Mouse (Mus musculus): ENCODE measurements around the gene Pik3cb. TPM values are rescaled to one million over a fixed set of nuclear protein-coding genes. Genes with fewer than 3 reads are reported as not detected.
A peak's percentile ranks its signal among the peaks of the same experiment; 100 is the strongest.

Gene Pik3cb
- total and polyA plus RNA-seq, 3 experiments: 2.2 to 7.6 TPM; not detected in 1

DNA sequence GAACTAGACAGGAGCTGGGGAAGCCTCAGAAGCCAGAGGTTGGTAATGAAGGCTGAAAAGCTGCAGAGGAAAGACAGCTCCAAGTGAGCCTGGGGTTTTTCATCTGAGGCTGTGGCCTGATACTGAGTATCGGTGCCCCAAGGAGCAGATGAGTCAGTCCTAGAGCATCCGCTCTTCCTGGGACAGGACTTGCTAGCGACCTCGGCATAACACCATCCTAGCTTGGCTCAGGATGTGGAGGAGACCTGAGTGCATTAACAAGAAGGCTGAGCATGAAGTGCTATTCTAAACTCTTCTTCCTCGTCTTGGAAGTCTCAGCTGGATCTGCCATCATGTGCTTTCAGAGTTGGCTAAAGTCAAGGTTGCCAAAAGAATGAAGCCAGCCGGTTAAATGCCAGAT, 25.5 kb upstream of the Pik3cb start:
- no peak for DNase-seq (ENCODE audit: low read depth, low spot score)
- H3K27ac ChIP-seq (ENCODE audit: control insufficient read depth, low read depth, low read length): no peak overlapping the region
- no peaks in the 10 kb centered on the region for H3K27me3 ChIP-seq (ENCODE audit: control insufficient read depth in 1 of 2, insufficient read depth in 2 of 2, low read length in 2 of 2)
- TF ChIP-seq CHD1 (IDR thresholded peaks at IDR 0.05; ENCODE audit: low read depth, low read length): no peak
- no peak for TF ChIP-seq MAZ (IDR thresholded peaks at IDR 0.05; ENCODE audit: low read depth, low read length)
- no peak for TF ChIP-seq NRF1 (IDR thresholded peaks at IDR 0.05; ENCODE audit: insufficient read depth, low read depth, low read length, poor library complexity, severe bottlenecking)
- no peak for TF ChIP-seq BHLHE40 (IDR thresholded peaks at IDR 0.05; ENCODE audit: borderline replicate concordance, low read depth, low read length)
- TF ChIP-seq HCFC1 (IDR thresholded peaks at IDR 0.05; ENCODE audit: low read depth, low read length): no peak
- no peak for TF ChIP-seq CHD2 (IDR thresholded peaks at IDR 0.05; ENCODE audit: low read length)
- no peaks in the 10 kb centered on the region for H3K79me2 ChIP-seq (ENCODE audit: control insufficient read depth, insufficient read depth, low read length, poor library complexity)
- H3K9me3 ChIP-seq (replicated peaks; ENCODE audit: insufficient read depth, low read length): no peaks in the 10 kb centered on the region
- H3K4me3 ChIP-seq (ENCODE audit: control insufficient read depth in 1 of 2, insufficient read depth in 1 of 2, low read depth in 2 of 2, low read length in 2 of 2): no peak overlapping the region
- H3K9ac ChIP-seq (ENCODE audit: control insufficient read depth, low read depth, low read length, poor library complexity, severe bottlenecking): no peak overlapping the region
- H3K36me3 ChIP-seq (ENCODE audit: control insufficient read depth in 1 of 2, insufficient read depth in 2 of 2, low read length in 2 of 2): peaks cover 0 to 17% of the 10 kb centered on the region in 2 experiments; a peak in 2 of 4 replicates
- peaks cover 4 to 28% of the 10 kb centered on the region in 2 experiments for H3K4me1 ChIP-seq (ENCODE audit: control insufficient read depth in 1 of 2, insufficient read depth in 2 of 2, low read length in 2 of 2)

DNA sequence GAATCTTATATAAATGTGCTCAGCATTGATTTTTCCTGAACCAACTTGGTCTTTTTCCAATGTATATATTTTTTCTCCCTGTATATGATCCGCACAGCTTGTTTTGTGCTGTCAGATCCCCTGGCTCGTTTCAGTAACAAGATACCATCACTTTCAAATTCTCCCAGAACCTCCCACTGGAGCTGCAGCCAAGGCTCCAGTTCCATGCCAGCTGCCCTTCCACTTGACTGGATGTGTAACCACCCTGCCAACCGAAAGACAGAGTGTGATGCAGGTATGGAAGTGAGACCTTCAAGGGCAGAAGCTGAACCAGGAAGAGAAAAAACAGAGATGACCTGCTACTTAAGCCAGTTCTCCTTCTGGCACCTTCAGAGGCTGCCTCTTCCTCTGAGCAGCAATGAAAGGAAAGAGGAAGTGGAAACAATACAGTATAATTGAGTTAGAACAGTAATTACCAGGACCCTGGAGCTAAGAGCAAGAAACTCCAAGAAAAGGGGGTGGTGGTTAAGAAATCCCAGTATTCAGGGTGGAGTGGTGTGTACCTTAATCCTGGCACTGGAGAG, 24.3 kb upstream of the Pik3cb start:
- Histone ChIP-seq H3K9ac (ENCODE audit: control insufficient read depth, low read depth, low read length, poor library complexity, severe bottlenecking) (peak overlapping the region; percentile 50), H3K9me3 (replicated peaks; ENCODE audit: insufficient read depth, low read length) (no peaks in the 10 kb centered on the region), H3K27me3 (ENCODE audit: control insufficient read depth in 1 of 2, insufficient read depth in 2 of 2, low read length in 2 of 2) (no peaks in the 10 kb centered on the region), H3K27ac (ENCODE audit: control insufficient read depth, low read depth, low read length) (peak overlapping the region; percentile 94), H3K36me3 (ENCODE audit: control insufficient read depth in 1 of 2, insufficient read depth in 2 of 2, low read length in 2 of 2) (peaks cover 0 to 29% of the 10 kb centered on the region in 2 experiments; a peak in 2 of 4 replicates), H3K4me3 (ENCODE audit: control insufficient read depth in 1 of 2, insufficient read depth in 1 of 2, low read depth in 2 of 2, low read length in 2 of 2) (peak overlapping the region; percentile 38 to 47), H3K4me1 (ENCODE audit: control insufficient read depth in 1 of 2, insufficient read depth in 2 of 2, low read length in 2 of 2) (peaks cover 12 to 38% of the 10 kb centered on the region in 2 experiments), H3K79me2 (ENCODE audit: control insufficient read depth, insufficient read depth, low read length, poor library complexity) (no peaks in the 10 kb centered on the region)
- DNase-seq (ENCODE audit: low read depth, low spot score): peak; percentile 81
- no peak for TF ChIP-seq E2F4 (IDR thresholded peaks at IDR 0.05; ENCODE audit: borderline replicate concordance, low read depth, low read length)
- no peak for TF ChIP-seq ZKSCAN1 (IDR thresholded peaks at IDR 0.05; ENCODE audit: low read depth, low read length)
- no peak for TF ChIP-seq TAL1 (IDR thresholded peaks at IDR 0.05; ENCODE audit: low read length)
- TF ChIP-seq NELFE (IDR thresholded peaks at IDR 0.05; ENCODE audit: low read depth, low read length): peak; percentile 34
- TF ChIP-seq MAZ (IDR thresholded peaks at IDR 0.05; ENCODE audit: low read depth, low read length): no peak
- no peak for TF ChIP-seq MYB (IDR thresholded peaks at IDR 0.05; ENCODE audit: low read depth, low read length)
- no peak for TF ChIP-seq USF1 (IDR thresholded peaks at IDR 0.05; ENCODE audit: low read depth, low read length)
- TF ChIP-seq POLR2AphosphoS2 (IDR thresholded peaks at IDR 0.05; ENCODE audit: low read length): no peak
- TF ChIP-seq ZNF384 (IDR thresholded peaks at IDR 0.05; ENCODE audit: low read depth, low read length): no peak
- no peak for TF ChIP-seq BHLHE40 (IDR thresholded peaks at IDR 0.05; ENCODE audit: borderline replicate concordance, low read depth, low read length)
- no peak for TF ChIP-seq TBP (IDR thresholded peaks at IDR 0.05; ENCODE audit: low read depth, low read length)
- no peak for TF ChIP-seq ZMIZ1 (IDR thresholded peaks at IDR 0.05; ENCODE audit: low read depth, low read length)
- 0 out of 4 replicates have a peak, but pooled peaks of 1 of the 2 experiments have one; percentile 40 for TF ChIP-seq POLR2A (IDR thresholded peaks at IDR 0.05; ENCODE audit: control insufficient read depth in 1 of 2, insufficient read depth in 1 of 2, low read depth in 1 of 2, low read length in 2 of 2, poor library complexity in 1 of 2)
- TF ChIP-seq SMC3 (IDR thresholded peaks at IDR 0.05; ENCODE audit: low read depth, low read length): no peak
- no peak for TF ChIP-seq JUND (IDR thresholded peaks at IDR 0.05; ENCODE audit: low read depth, low read length)
- TF ChIP-seq ZC3H11A (IDR thresholded peaks at IDR 0.05; ENCODE audit: low read depth, low read length): no peak
- 0 out of 2 replicates have a peak, but pooled peaks have one; percentile 13 for TF ChIP-seq ETS1 (IDR thresholded peaks at IDR 0.05; ENCODE audit: low read depth, low read length)
- no peak for TF ChIP-seq NRF1 (IDR thresholded peaks at IDR 0.05; ENCODE audit: insufficient read depth, low read depth, low read length, poor library complexity, severe bottlenecking)
- no peak for TF ChIP-seq MYC (IDR thresholded peaks at IDR 0.05; ENCODE audit: low read depth, low read length)
- no peak; a peak in 2 of 4 replicates for TF ChIP-seq EP300 (IDR thresholded peaks at IDR 0.05; ENCODE audit: low read depth in 1 of 2, low read length in 2 of 2)
- no peak for TF ChIP-seq CHD2 (IDR thresholded peaks at IDR 0.05; ENCODE audit: low read length)
- TF ChIP-seq MXI1 (IDR thresholded peaks at IDR 0.05; ENCODE audit: low read depth, low read length): 0 out of 2 replicates have a peak, but pooled peaks have one; percentile 22
- no peak for TF ChIP-seq POLR2AphosphoS5 (IDR thresholded peaks at IDR 0.05; ENCODE audit: borderline replicate concordance, low read depth, low read length)
- no peak for TF ChIP-seq USF2 (IDR thresholded peaks at IDR 0.05; ENCODE audit: borderline replicate concordance in 1 of 2, insufficient read depth in 1 of 2, low read depth in 1 of 2, low read length in 2 of 2)
- TF ChIP-seq RAD21 (IDR thresholded peaks at IDR 0.05; ENCODE audit: low read depth, low read length): no peak
- TF ChIP-seq MAFK (IDR thresholded peaks at IDR 0.05; ENCODE audit: borderline replicate concordance, low read depth, low read length): no peak
- no peak; the same call in 1 of the 2 replicates for TF ChIP-seq SIN3A (IDR thresholded peaks at IDR 0.05; ENCODE audit: low read length)
- no peak for TF ChIP-seq MEF2A (IDR thresholded peaks at IDR 0.05; ENCODE audit: extremely low read depth, insufficient replicate concordance, low read depth, low read length, poor library complexity, severe bottlenecking)

Measured in MEL (cell line).